Mouse (Mus musculus) left cerebral cortex, postnatal 10 days (tissue): ENCODE data around the gene Cyp2c23. TPM values are rescaled to one million over a fixed set of nuclear protein-coding genes. Genes with fewer than 3 reads are reported as not detected.

Source experiments
- DNase-seq, 2 experiments: peaks; one replicate each; pipeline ENCODE4 v3.0.0; 2021 to 2022; ENCODE audit warnings: low spot score in 2 of 2, mixed read lengths in 1 of 2; ENCODE audit errors: extremely low spot score in 1 of 2
- intact Hi-C: fragments of 180-260 bp; cut with DNase I; formaldehyde crosslinking; loops from one replicate; pipeline ENCODE4 v1.15.1; 2025
- total RNA-seq, 2 experiments: library from RNA; stranded (reverse); gene quantifications; 2 replicates each; pipeline ENCODE4 v1.2.3; 2021

The Cyp2c23 gene
- under 1 TPM in 1 of 2 experiments, not detected in 1; 0.28 TPM for total RNA-seq

DNA sequence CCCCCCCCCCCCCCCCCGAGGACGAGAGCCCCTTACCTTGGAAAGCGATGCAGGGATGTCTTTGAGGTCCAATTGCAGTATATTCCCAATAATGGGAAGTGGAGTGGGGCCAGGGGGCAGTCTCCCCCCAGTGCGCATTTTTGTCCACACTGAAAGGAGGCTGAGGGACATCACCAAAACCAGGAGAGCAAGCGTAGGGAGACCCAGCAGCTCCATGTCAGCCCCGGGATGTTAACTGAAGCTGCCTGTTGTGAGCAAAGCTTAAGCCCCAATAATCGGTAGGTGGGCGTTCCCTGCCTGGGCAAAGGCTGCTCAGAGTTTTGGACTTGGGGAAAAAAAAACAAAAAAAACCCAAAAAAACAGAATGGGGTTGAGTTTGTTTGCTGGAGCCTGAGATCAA lies at the start of gene Cyp2c23:
TSS of gene Cyp2c23 (minus strand) at position 237 of the 400 bp plus-strand sequence.
- intact Hi-C loops, result no loop called here
- DNase-seq, result no peak

DNA sequence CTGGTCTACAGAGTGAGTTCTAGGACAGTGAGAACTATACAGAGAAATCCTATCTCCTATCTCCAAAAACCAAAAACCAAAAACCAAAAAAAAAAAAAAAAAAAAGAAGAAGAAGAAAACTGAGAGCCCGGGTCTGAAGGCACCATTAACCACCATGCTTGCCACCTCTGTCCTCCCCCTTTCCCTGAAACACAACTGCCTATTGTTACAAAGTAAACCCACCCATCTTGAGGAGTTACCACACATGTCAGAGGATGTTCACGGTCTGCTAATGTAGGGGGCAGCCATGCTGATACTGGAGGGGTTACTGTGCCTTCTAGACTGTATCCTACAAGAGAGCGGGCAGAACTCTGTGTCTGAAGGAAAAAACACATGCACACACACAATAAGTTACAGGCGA lies 48.0 kb upstream of the Cyp2c23 start:
- DNase-seq, result no peak
- intact Hi-C loops, result no loop called here

GRCm38 (mm10) chr19:44076457-44076856 lies 47.4 kb upstream of the Cyp2c23 start:
- intact Hi-C loops, result no loop called here
- DNase-seq, result no peak

DNA sequence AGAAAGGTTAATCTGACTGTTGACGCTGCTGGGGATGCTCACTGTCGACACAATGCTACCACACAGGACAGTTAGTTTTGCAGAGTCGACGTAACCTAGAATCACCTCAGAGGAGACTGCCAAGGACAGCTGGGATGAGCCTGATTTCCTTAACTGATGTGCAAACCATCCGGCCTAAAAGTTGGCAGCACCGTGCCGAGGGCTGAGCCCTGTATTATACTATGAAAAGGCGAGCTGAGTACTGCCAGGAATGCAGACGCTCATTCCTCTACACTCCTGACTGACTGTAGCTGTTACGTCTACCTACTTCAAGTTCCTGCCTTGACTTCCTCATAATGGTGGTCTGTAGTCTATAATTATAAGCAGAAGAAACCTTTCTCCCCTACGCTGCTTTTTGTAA lies 46.0 kb upstream of the Cyp2c23 start:
- intact Hi-C loops, result no loop called here
- DNase-seq, result no peak

- intact Hi-C loops, result no loop called here
- DNase-seq, result peak in 1 of 2 experiments; percentile 22
Measured at GRCm38 (mm10) chr19:44071166-44071565, 42.2 kb upstream of the Cyp2c23 start.

GRCm38 (mm10) chr19:44069914-44070232 lies 40.9 kb upstream of the Cyp2c23 start:
- no peak for DNase-seq
- intact Hi-C loops, result loop anchor here (10.0 kb wide), 1 partner anchor 335 kb away; no protein-coding TSS in a partner anchor

GRCm38 (mm10) chr19:44069121-44069913 lies 40.3 kb upstream of the Cyp2c23 start, which contains the start of gene Erlin1:
TSS of gene Erlin1 (minus strand) at chr19:44069785.
- DNase-seq, result peak; percentile 83 to 96
- intact Hi-C loops, result loop anchor here (10.0 kb wide), 1 partner anchor 335 kb away; no protein-coding TSS in a partner anchor

- DNase-seq, result no peak
- intact Hi-C loops, result loop anchor here (10.0 kb wide), 1 partner anchor 333 kb away; no protein-coding TSS in a partner anchor
Measured at GRCm38 (mm10) chr19:44068232-44068631, 39.2 kb upstream of the Cyp2c23 start.

DNA sequence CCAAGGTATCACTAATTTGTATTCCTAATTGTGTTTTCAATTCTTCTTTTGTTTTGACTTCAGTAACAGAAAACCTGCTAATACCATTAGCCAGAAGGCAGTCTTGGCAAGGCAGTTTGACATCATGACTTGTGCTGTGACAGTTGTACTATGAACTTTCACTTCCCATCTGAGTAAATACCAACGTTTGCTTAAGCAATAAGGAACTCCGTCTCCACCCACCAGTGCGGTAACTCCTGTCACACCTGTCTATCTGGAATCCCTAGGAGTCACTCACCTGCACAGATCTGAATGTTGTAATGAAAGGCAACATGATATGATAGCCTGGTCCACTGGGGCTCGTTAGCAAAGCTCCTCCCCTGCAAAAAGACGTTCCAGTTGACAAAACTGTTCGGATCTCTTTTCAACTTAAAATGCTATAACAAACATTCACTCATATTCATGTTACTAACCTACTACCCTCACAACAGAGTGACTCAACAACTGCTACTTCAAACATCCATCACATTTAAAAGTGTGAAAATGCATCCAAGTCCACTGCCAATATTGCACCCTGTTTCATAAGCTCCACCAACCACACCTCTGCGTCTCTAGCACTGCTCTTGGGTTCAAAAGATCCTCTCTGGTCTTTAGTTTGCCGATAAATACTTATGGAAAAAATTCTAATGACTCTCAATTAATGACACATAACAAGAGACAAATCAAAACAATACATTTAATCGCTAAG lies 38.5 kb upstream of the Cyp2c23 start:
- intact Hi-C loops, result loop anchor here (10.0 kb wide), 1 partner anchor 333 kb away; no protein-coding TSS in a partner anchor
- no peak for DNase-seq

- DNase-seq, result no peak
- intact Hi-C loops, result loop anchor here (10.0 kb wide), 1 partner anchor 330 kb away; no protein-coding TSS in a partner anchor
Measured at GRCm38 (mm10) chr19:44064734-44065133, 35.7 kb upstream of the Cyp2c23 start.

GRCm38 (mm10) chr19:44063773-44064172 lies 34.8 kb upstream of the Cyp2c23 start:
- intact Hi-C loops, result loop anchor here (10.0 kb wide), 1 partner anchor 329 kb away; no protein-coding TSS in a partner anchor
- DNase-seq, result no peak

GRCm38 (mm10) chr19:44060226-44060625 lies 31.2 kb upstream of the Cyp2c23 start:
- intact Hi-C loops, result loop anchor here (10.0 kb wide), 1 partner anchor 325 kb away; no protein-coding TSS in a partner anchor
- DNase-seq, result no peak

DNA sequence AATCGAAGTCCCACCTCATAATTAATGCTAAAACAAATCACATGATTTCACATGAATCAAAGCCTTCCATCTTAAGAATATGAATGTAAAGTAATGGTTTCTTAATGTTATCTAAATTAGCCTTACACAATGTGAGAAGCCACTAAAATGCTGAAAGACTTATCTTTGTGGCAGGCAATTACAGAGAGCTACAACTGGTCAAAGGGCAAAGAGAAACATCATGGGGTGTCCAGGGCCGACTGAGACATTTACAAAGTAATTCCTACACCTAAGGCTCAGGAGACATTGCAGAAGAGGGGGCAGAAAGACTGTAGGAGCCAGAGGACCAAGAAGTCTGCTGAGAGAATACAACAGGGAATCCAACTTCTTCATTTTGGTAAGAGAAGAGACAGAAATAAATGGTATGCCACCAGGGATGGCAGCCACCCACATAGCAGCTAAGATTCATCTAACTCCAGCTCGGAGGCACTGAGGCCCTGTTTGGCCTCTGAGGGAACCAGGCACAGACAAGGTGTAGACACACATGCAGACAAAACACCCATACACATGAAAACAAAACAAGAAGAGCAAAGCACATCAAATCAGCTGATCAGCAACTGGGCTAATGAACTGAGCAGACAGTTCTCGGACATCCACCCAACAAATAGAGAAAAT lies 26.3 kb upstream of the Cyp2c23 start:
- DNase-seq, result no peak
- intact Hi-C loops, result no loop called here

GRCm38 (mm10) chr19:44050388-44050787 lies 21.4 kb upstream of the Cyp2c23 start:
- DNase-seq, result no peak

DNA sequence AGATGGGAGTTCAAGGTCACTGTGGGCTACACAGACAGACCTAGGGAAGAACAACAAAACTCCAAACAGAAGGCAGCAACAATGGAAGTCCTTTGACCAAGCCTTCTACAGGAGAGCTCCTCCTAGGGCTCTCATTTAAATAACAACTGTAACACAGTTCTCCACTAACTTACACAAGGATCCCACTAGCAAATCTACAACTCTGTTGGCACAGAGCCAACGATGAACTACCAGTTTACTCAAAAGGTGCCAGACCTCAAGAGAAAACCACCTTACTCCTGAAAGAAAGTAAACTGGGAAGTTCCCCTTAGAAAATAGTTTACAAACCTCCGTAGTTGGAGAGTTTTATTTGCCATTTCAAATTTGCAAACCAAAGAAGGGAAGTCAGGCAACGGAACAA lies 20.3 kb upstream of the Cyp2c23 start:
- intact Hi-C loops, result no loop called here

More at GRCm38 (mm10) chr19:44050388-44050787, 21.4 kb upstream of the Cyp2c23 start:
- intact Hi-C loops, result no loop called here

GRCm38 (mm10) chr19:44045847-44046246 lies 16.8 kb upstream of the Cyp2c23 start:
- intact Hi-C loops, result no loop called here

More for the DNA sequence above, 20.3 kb upstream of the Cyp2c23 start:
- DNase-seq, result no peak

GRCm38 (mm10) chr19:44042121-44042520 lies 13.1 kb upstream of the Cyp2c23 start:
- no peak for DNase-seq
- intact Hi-C loops, result no loop called here

More at GRCm38 (mm10) chr19:44045847-44046246, 16.8 kb upstream of the Cyp2c23 start:
- no peak for DNase-seq

DNA sequence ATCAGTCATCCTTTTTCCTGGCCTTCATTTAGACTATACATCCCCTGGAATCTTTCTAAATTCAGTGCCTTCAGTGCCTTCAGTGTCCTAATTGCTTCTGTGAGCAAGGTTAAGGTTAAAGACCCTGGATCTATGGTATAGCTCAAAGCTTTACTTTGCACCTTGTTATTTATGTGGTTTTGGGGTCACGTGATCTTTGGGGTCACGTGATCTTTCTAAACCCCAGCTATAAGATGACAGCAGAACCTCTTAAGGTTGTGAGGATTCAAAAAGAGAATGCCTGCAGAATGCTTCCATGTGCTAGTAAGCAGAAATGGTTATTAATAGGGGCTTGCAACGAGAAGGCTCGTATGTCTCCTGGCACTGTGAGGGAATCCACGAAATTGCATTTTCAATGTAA lies 4.4 kb upstream of the Cyp2c23 start:
- intact Hi-C loops, result no loop called here
- DNase-seq, result no peak
